Mouse (Mus musculus): ENCODE results near the gene Prpsap1. TPM values are rescaled to one million over a fixed set of nuclear protein-coding genes. Genes with fewer than 3 reads are reported as not detected.

Gene Prpsap1
- total and polyA plus RNA-seq, 2 experiments from 2014 or later, result 105 to 150 TPM

DNA sequence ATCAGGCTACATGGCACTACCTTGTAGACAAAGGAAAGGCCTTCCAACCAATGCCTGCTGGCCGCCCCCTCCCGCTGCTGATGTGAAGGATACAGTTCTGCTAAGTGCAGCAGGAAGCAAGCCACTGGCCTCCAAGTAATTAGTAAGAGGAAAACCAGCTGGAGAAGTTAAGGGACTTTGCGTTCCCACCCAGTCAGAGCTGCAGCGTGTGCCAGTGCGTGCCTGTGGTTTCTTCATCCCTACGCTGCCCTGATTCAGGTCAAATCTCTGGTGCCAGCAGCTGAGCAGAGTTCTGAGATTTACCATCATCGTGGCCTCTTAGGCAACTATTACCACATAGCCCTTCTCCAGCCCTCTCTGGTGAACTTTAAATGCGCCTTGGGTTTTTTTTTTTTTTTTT is 24.5 kb upstream of the Prpsap1 start:
- Histone ChIP-seq H3K27me3 (ENCODE audit: insufficient read depth, low read length) (no peaks in the 10 kb centered on the region), H3K9ac (replicated peaks; ENCODE audit: low read length) (no peak overlapping the region), H3K36me3 (ENCODE audit: insufficient read depth, low read length) (no peaks in the 10 kb centered on the region), H3K27ac (no peak overlapping the region), H3K9me3 (ENCODE audit: low read length) (no peaks in the 10 kb centered on the region), H3K4me1 (ENCODE audit: insufficient read depth, low read length) (peaks cover 5% of the 10 kb centered on the region; the same call in 1 of the 2 replicates), H3K4me2 (ENCODE audit: low read depth, low read length) (no peak overlapping the region), H3K4me3 (ENCODE audit: low read length) (no peak overlapping the region)
- no peak for ATAC-seq
- TF ChIP-seq CTCF (IDR thresholded peaks at IDR 0.05; ENCODE audit: low read depth), result no peak
- 76% methylated on average over 8 of the region's 8 CpGs for WGBS
- DNase-seq (ENCODE audit: low spot score), result no peak

DNA sequence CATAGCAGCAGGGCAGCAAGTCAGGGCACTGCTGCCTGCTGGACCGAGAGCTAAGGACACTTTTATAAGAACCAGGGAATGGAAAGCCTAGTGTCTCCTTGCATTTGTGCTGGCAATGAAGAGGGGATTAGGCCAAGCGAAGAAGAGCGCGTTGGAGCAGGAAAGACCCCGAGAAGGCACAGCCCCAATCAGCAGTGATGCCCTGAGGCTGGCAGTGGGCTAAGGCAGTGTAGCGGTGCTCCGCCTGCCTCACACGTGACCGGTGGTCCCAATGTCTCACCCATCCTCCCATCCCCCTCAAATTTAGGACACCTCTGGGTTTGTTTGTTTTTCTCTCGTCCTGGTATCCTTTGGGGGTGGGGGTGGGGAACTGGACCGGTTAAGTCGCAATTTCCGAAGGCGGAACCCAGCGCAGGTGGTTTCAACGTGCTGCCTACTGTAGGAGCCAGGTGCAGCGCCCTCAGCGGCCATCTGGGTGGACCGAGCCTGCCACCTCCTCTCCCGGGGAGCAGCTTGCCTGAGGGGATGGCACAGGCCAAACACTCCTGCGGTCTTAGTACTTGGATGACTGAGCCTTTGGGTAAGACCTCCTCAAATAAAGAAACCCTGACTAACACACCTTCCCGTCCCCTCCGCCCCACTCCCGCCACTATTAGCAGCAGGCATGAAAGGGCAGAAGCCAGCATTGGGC is 21.5 kb upstream of the Prpsap1 start:
- WGBS, result 16% methylated on average over 24 of the region's 24 CpGs
- Histone ChIP-seq H3K4me2 (ENCODE audit: low read depth, low read length) (peak overlapping the region; percentile 38), H3K4me3 (ENCODE audit: low read length) (no peak overlapping the region)

DNA sequence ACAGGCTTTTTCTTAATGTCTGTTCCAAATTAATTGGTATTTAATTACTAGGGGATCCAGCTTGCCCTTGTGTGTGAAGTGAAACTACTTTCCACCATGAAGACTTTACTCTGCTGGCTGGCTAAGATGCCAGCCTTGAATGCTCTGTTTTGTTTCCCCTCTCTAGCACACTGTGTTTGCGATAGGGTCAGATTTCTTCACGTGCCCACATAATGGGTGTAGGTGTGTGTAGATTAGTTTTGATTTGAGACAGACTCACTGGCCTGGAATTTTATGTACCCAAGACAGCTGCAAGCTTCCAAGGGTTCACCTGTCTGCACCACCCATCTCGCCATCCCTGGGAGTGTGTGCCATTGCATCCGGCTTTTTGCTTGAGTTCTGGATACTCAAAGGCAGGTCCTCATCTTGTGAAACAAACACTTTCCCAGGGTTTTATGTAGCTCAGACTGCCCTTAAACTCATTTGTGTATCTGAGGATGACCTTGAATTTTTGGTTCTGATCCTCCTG is 19.6 kb upstream of the Prpsap1 start:
- no peaks in the 10 kb centered on the region for H3K27me3 ChIP-seq (ENCODE audit: insufficient read depth, low read length)
- ATAC-seq (no peak), DNase-seq (ENCODE audit: low spot score) (no peak)
- no peaks in the 10 kb centered on the region for H3K36me3 ChIP-seq (ENCODE audit: insufficient read depth, low read length)
- H3K4me2 ChIP-seq (ENCODE audit: low read depth, low read length), result no peak overlapping the region
- H3K27ac ChIP-seq, result no peak overlapping the region
- WGBS, result 77% methylated on average over 4 of the region's 4 CpGs
- no peaks in the 10 kb centered on the region for H3K9me3 ChIP-seq (ENCODE audit: low read length)
- TF ChIP-seq CTCF (IDR thresholded peaks at IDR 0.05; ENCODE audit: low read depth), result no peak
- H3K9ac ChIP-seq (replicated peaks; ENCODE audit: low read length), result no peak overlapping the region
- no peak overlapping the region for H3K4me3 ChIP-seq (ENCODE audit: low read length)
- no peaks in the 10 kb centered on the region for H3K4me1 ChIP-seq (ENCODE audit: insufficient read depth, low read length)

More for the DNA sequence above, 21.5 kb upstream of the Prpsap1 start:
- Histone ChIP-seq H3K9ac (replicated peaks; ENCODE audit: low read length) (no peak overlapping the region), H3K27me3 (ENCODE audit: insufficient read depth, low read length) (no peaks in the 10 kb centered on the region), H3K27ac (no peak overlapping the region), H3K36me3 (ENCODE audit: insufficient read depth, low read length) (no peaks in the 10 kb centered on the region), H3K4me1 (ENCODE audit: insufficient read depth, low read length) (no peaks in the 10 kb centered on the region), H3K9me3 (ENCODE audit: low read length) (no peaks in the 10 kb centered on the region)
- peak; percentile 14; the same call in 1 of the 2 replicates for TF ChIP-seq CTCF (IDR thresholded peaks at IDR 0.05; ENCODE audit: low read depth)
- peak; percentile 37 for DNase-seq (ENCODE audit: low spot score)
- peak; percentile 35; the same call in 1 of the 2 replicates for ATAC-seq

DNA sequence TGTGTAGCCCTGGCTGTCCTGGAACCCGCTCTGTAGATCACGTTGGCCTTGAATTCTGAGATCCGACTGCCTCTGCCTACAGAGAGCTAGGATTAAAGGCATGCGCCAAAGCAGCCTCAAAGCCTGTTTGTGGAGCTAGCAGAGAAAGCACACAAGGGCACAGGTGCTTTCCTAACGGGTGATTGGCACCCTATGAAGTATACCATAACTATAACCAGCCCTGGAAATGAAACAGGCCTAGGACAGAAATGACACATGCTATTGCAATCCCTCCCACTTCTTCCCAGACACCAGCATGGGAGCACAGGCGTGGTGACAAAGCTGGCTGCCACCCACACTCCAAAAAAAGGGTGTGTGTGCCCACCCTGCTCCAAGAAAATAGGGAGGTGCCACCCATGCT is 19.0 kb upstream of the Prpsap1 start:
- no peak for TF ChIP-seq CTCF (IDR thresholded peaks at IDR 0.05; ENCODE audit: low read depth)
- ATAC-seq, result no peak
- WGBS, result 83% methylated on average over 6 of the region's 6 CpGs

DNA sequence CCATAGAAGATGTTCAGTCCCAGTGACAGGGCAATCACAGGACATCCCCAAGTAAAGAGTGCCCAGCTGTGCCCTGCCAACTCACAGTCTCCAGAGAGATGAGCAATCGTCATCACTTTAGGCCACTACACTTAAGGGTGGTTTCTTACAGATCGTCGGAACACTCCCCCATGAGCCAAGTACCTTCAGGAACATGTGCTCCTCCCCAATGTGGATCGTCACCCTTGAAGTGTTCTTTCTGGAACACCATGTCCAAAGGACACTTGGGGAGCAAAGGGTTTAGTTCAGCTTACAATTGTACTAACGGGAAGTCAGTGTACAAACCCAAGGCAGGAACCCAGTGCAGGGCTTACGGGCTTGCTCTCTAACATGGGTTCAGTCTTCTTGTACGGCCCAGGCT is 18.2 kb upstream of the Prpsap1 start:
- TF ChIP-seq CTCF (IDR thresholded peaks at IDR 0.05; ENCODE audit: low read depth), result no peak
- no peak for ATAC-seq
- Histone ChIP-seq H3K9ac (replicated peaks; ENCODE audit: low read length) (no peak overlapping the region), H3K4me2 (ENCODE audit: low read depth, low read length) (no peak overlapping the region), H3K9me3 (ENCODE audit: low read length) (no peaks in the 10 kb centered on the region), H3K4me3 (ENCODE audit: low read length) (no peak overlapping the region), H3K27me3 (ENCODE audit: insufficient read depth, low read length) (no peaks in the 10 kb centered on the region), H3K36me3 (ENCODE audit: insufficient read depth, low read length) (no peaks in the 10 kb centered on the region), H3K4me1 (ENCODE audit: insufficient read depth, low read length) (no peaks in the 10 kb centered on the region), H3K27ac (no peak overlapping the region)
- DNase-seq (ENCODE audit: low spot score), result no peak
- WGBS, result 92% methylated on average over 7 of the region's 7 CpGs

More for the DNA sequence above, 19.0 kb upstream of the Prpsap1 start:
- no peak overlapping the region for H3K27ac ChIP-seq
- H3K4me2 ChIP-seq (ENCODE audit: low read depth, low read length), result no peak overlapping the region
- H3K27me3 ChIP-seq (ENCODE audit: insufficient read depth, low read length), result no peaks in the 10 kb centered on the region
- no peak for DNase-seq (ENCODE audit: low spot score)
- no peaks in the 10 kb centered on the region for H3K9me3 ChIP-seq (ENCODE audit: low read length)
- no peaks in the 10 kb centered on the region for H3K4me1 ChIP-seq (ENCODE audit: insufficient read depth, low read length)
- no peaks in the 10 kb centered on the region for H3K36me3 ChIP-seq (ENCODE audit: insufficient read depth, low read length)
- H3K9ac ChIP-seq (replicated peaks; ENCODE audit: low read length), result no peak overlapping the region
- H3K4me3 ChIP-seq (ENCODE audit: low read length), result no peak overlapping the region

DNA sequence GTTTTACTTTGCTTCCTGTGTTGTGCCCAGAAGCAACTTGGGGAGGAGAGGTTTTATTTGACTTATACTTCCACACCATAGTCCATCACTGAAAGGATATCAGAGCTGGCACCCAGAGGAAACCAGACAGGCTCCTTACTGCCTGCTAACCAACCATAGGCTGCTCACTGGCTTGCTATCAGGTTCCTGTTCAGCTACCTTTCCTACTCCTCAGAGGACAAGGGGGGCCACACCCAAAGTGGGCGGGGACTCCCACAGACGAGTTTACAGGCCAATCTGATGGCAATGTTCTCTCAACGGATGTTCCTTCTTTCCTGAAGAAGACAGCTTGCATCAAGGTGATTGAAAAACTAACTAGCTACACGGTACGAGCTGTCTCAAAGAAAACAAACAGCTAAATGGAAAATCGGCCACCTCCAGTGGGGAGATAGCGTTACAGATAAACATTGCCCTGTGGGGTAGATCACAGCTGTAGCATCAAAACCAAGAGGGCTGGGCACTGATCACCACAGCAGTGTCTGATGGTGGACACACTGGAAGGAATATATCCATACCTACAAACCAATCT is 17.4 kb upstream of the Prpsap1 start:
- DNase-seq (ENCODE audit: low spot score), result no peak
- Histone ChIP-seq H3K27me3 (ENCODE audit: insufficient read depth, low read length) (no peaks in the 10 kb centered on the region), H3K9ac (replicated peaks; ENCODE audit: low read length) (no peak overlapping the region), H3K4me1 (ENCODE audit: insufficient read depth, low read length) (no peaks in the 10 kb centered on the region), H3K9me3 (ENCODE audit: low read length) (no peaks in the 10 kb centered on the region), H3K4me3 (ENCODE audit: low read length) (no peak overlapping the region), H3K27ac (no peak overlapping the region), H3K36me3 (ENCODE audit: insufficient read depth, low read length) (no peaks in the 10 kb centered on the region), H3K4me2 (ENCODE audit: low read depth, low read length) (no peak overlapping the region)
- TF ChIP-seq CTCF (IDR thresholded peaks at IDR 0.05; ENCODE audit: low read depth), result no peak
- ATAC-seq, result no peak
- WGBS, result 72% methylated on average over 7 of the region's 7 CpGs

DNA sequence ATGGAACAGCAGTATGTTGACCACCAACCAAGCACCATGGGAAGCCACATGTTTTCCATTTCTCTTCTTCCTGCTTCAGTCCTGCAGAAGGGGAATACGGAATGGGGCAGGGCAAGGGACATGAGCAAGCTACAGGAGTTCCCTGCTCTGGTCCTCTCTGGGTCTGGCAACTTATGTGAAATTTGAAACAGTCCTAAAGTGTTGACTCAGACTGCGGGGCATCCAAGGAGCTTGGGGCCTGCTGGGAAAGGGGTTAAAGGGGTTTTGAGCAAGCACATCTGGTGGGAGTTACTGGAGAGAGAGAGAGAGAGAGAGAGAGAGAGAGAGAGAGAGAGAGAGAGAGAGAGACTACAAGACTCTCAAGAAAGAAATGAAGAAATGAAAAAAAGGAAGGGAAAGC is 14.7 kb upstream of the Prpsap1 start:
- H3K9ac ChIP-seq (replicated peaks; ENCODE audit: low read length), result no peak overlapping the region
- H3K27ac ChIP-seq, result no peak overlapping the region
- H3K9me3 ChIP-seq (ENCODE audit: low read length), result no peaks in the 10 kb centered on the region
- 72% methylated on average over 2 of the region's 2 CpGs for WGBS
- no peak for ATAC-seq
- H3K36me3 ChIP-seq (ENCODE audit: insufficient read depth, low read length), result no peaks in the 10 kb centered on the region
- H3K27me3 ChIP-seq (ENCODE audit: insufficient read depth, low read length), result no peaks in the 10 kb centered on the region
- H3K4me2 ChIP-seq (ENCODE audit: low read depth, low read length), result no peak overlapping the region
- no peak for DNase-seq (ENCODE audit: low spot score)
- H3K4me3 ChIP-seq (ENCODE audit: low read length), result no peak overlapping the region
- no peak for TF ChIP-seq CTCF (IDR thresholded peaks at IDR 0.05; ENCODE audit: low read depth)
- no peaks in the 10 kb centered on the region for H3K4me1 ChIP-seq (ENCODE audit: insufficient read depth, low read length)
